Mouse (Mus musculus): ENCODE data around the gene Pou2f3. TPM values are rescaled to one million over a fixed set of nuclear protein-coding genes. Genes with fewer than 3 reads are reported as not detected.
"Not testable (repeated sequence)": the region's sequence is repeated elsewhere in the genome, so short reads cannot be mapped to it uniquely, and the experiment has no call there.

Gene Pou2f3
- total RNA-seq, 2 experiments from 2014 or later: 0.22 TPM; not detected in 1

- DNase-seq (ENCODE audit: low spot score in 2 of 2): no peak
Measured at GRCm38 (mm10) chr9:43178172-43178571, 32.0 kb downstream of the Pou2f3 start.

- no peak for DNase-seq (ENCODE audit: low spot score in 2 of 2)
Measured at GRCm38 (mm10) chr9:43167081-43167480, 43.1 kb downstream of the Pou2f3 start.

- DNase-seq (ENCODE audit: low spot score in 2 of 2): no peak
Measured at GRCm38 (mm10) chr9:43166346-43166745, 43.8 kb downstream of the Pou2f3 start.

- no peak for DNase-seq (ENCODE audit: low spot score in 2 of 2)
Measured at GRCm38 (mm10) chr9:43155960-43156359, 54.2 kb downstream of the Pou2f3 start.

- no peak for DNase-seq (ENCODE audit: low spot score in 2 of 2)
Measured at GRCm38 (mm10) chr9:43151779-43152178, 58.4 kb downstream of the Pou2f3 start.

GRCm38 (mm10) chr9:43150957-43151356 lies 59.2 kb downstream of the Pou2f3 start:
- DNase-seq (ENCODE audit: low spot score in 2 of 2): no peak

GRCm38 (mm10) chr9:43150075-43150474 lies 60.1 kb downstream of the Pou2f3 start:
- DNase-seq (ENCODE audit: low spot score in 2 of 2): peak in 1 of 2 experiments; percentile 31

GRCm38 (mm10) chr9:43149498-43149897 lies 60.7 kb downstream of the Pou2f3 start:
- no peak for DNase-seq (ENCODE audit: low spot score in 2 of 2)

- no peak for DNase-seq (ENCODE audit: low spot score in 2 of 2)
Measured at GRCm38 (mm10) chr9:43145196-43145595, 65.0 kb downstream of the Pou2f3 start.

GRCm38 (mm10) chr9:43144206-43144810 lies 65.9 kb downstream of the Pou2f3 start:
- no peak for DNase-seq (ENCODE audit: low spot score in 2 of 2)

- peak; percentile 77 to 79 for DNase-seq (ENCODE audit: low spot score in 2 of 2)
Measured at GRCm38 (mm10) chr9:43141839-43142238, 68.3 kb downstream of the Pou2f3 start.

- no peak for DNase-seq (ENCODE audit: low spot score in 2 of 2)
Measured at GRCm38 (mm10) chr9:43133525-43133924, 76.6 kb downstream of the Pou2f3 start.

GRCm38 (mm10) chr9:43132380-43132779 lies 77.8 kb downstream of the Pou2f3 start:
- no peak for DNase-seq (ENCODE audit: low spot score in 2 of 2)

- DNase-seq (ENCODE audit: low spot score in 2 of 2): no peak
Measured at GRCm38 (mm10) chr9:43131940-43132339, 78.2 kb downstream of the Pou2f3 start.

- DNase-seq (ENCODE audit: low spot score in 2 of 2): no peak
Measured at GRCm38 (mm10) chr9:43130684-43131083, 79.5 kb downstream of the Pou2f3 start.

- DNase-seq (ENCODE audit: low spot score in 2 of 2): peak in 1 of 2 experiments; percentile 40
Measured at GRCm38 (mm10) chr9:43127101-43127787, 82.9 kb downstream of the Pou2f3 start.

- no peak for DNase-seq (ENCODE audit: low spot score in 2 of 2)
Measured at GRCm38 (mm10) chr9:43122379-43122778, 87.8 kb downstream of the Pou2f3 start.

GRCm38 (mm10) chr9:43121948-43122347 lies 88.2 kb downstream of the Pou2f3 start:
- DNase-seq (ENCODE audit: low spot score in 2 of 2): not testable (repeated sequence)

- DNase-seq (ENCODE audit: low spot score in 2 of 2): no peak
Measured at GRCm38 (mm10) chr9:43116997-43117336, 93.2 kb downstream of the Pou2f3 start.

- DNase-seq (ENCODE audit: low spot score in 2 of 2): peak; percentile 69 to 80
Measured at GRCm38 (mm10) chr9:43116134-43116996, 93.8 kb downstream of the Pou2f3 start, which contains the start of gene Tmem136. Gene Tmem136, minus strand, starts transcription at chr9:43116570.

- DNase-seq (ENCODE audit: low spot score in 2 of 2): no peak
Measured at GRCm38 (mm10) chr9:43115431-43116133, 94.6 kb downstream of the Pou2f3 start.
